Mouse (Mus musculus): ENCODE data around the gene Cga. TPM values are rescaled to one million over a fixed set of nuclear protein-coding genes. Genes with fewer than 3 reads are reported as not detected.
"Not testable (repeated sequence)": the region's sequence is repeated elsewhere in the genome, so short reads cannot be mapped to it uniquely, and the experiment has no call there.

Cga gene
- polyA plus RNA-seq, 1 experiment from 2014 or later = 6.1 TPM

- WGBS = 65% methylated on average over 6 of the region's 6 CpGs
- Histone ChIP-seq H3K27ac (replicated peaks; ENCODE audit: low read depth, low read length) (no peak overlapping the region), H3K27me3 (replicated peaks; ENCODE audit: control insufficient read depth, insufficient read depth, low read length) (no peaks in the 10 kb centered on the region), H3K4me3 (ENCODE audit: low read depth, low read length) (no peak overlapping the region), H3K4me2 (ENCODE audit: low read depth, low read length) (no peak overlapping the region), H3K9me3 (ENCODE audit: control insufficient read depth, low read length) (no peaks in the 10 kb centered on the region), H3K4me1 (ENCODE audit: control insufficient read depth, insufficient read depth, low read length) (no peaks in the 10 kb centered on the region), H3K9ac (ENCODE audit: low read depth, low read length) (no peak overlapping the region), H3K36me3 (ENCODE audit: control insufficient read depth, insufficient read depth, low read length) (no peaks in the 10 kb centered on the region)
- DNase-seq (ENCODE audit: low spot score) (peak; percentile 85), ATAC-seq (ENCODE audit: low read depth) (0 out of 2 replicates have a peak, but pooled peaks have one; percentile 57)
Measured at GRCm38 (mm10) chr4:34922177-34922870, 28.7 kb downstream of the Cga start.

GRCm38 (mm10) chr4:34928386-34928785 lies 34.8 kb downstream of the Cga start:
- not testable (repeated sequence) for H3K27ac ChIP-seq (replicated peaks; ENCODE audit: low read depth, low read length); H3K36me3 ChIP-seq (ENCODE audit: control insufficient read depth, insufficient read depth, low read length); H3K4me1 ChIP-seq (ENCODE audit: control insufficient read depth, insufficient read depth, low read length); H3K27me3 ChIP-seq (replicated peaks; ENCODE audit: control insufficient read depth, insufficient read depth, low read length); H3K9me3 ChIP-seq (ENCODE audit: control insufficient read depth, low read length); DNase-seq (ENCODE audit: low spot score); H3K9ac ChIP-seq (ENCODE audit: low read depth, low read length); H3K4me3 ChIP-seq (ENCODE audit: low read depth, low read length); ATAC-seq (ENCODE audit: low read depth); H3K4me2 ChIP-seq (ENCODE audit: low read depth, low read length)
- WGBS = 74% methylated on average over 7 of the region's 7 CpGs

GRCm38 (mm10) chr4:34941046-34941445 lies 47.5 kb downstream of the Cga start:
- Histone ChIP-seq H3K4me2 (ENCODE audit: low read depth, low read length) (no peak overlapping the region), H3K9ac (ENCODE audit: low read depth, low read length) (no peak overlapping the region), H3K4me1 (ENCODE audit: control insufficient read depth, insufficient read depth, low read length) (no peaks in the 10 kb centered on the region), H3K27me3 (replicated peaks; ENCODE audit: control insufficient read depth, insufficient read depth, low read length) (no peaks in the 10 kb centered on the region), H3K9me3 (ENCODE audit: control insufficient read depth, low read length) (no peaks in the 10 kb centered on the region), H3K4me3 (ENCODE audit: low read depth, low read length) (no peak overlapping the region), H3K27ac (replicated peaks; ENCODE audit: low read depth, low read length) (no peak overlapping the region), H3K36me3 (ENCODE audit: control insufficient read depth, insufficient read depth, low read length) (no peaks in the 10 kb centered on the region)
- WGBS = 92% methylated on average over 25 of the region's 25 CpGs
- ATAC-seq (ENCODE audit: low read depth) (no peak), DNase-seq (ENCODE audit: low spot score) (no peak)

DNA sequence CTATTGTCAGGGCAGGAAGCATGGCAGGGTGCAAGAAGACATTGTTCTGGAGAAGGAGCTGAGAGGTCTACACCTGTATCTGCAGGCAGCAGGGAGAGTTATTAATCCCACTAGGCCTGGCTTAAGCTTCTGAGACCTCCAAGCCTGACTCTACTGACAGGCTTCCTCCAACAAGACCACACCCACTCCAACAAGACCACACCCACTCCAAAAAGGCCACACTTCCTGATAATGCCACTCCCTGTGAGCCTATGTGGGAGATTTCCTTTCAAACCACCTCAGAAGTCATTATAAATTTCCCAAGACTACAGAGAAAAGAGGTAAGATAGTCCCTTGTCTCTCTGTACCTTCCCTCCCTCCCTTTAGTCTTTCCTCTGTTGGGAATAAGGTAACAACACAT lies 53.6 kb downstream of the Cga start:
- no peak for ATAC-seq (ENCODE audit: low read depth)
- DNase-seq (ENCODE audit: low spot score) = no peak

DNA sequence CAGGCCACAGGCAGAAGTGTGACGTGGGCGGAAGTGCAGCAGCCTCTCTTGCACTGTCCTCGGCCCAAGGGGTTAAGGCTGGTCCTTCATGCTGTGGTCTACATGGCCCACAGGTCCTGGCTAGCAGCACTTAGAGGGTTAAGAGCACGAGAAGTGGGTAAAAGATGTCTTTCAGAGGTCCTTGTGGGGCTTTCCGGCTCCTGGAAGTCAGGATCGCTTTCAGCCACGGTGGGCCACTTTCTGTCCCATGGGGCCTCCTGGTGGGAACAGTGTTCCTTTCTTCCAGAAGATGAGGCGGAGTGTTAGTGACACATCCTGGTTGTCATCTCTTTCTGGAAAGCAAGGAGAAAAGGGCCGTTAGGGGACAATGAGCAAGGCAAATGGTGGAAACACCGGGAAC lies 60.1 kb downstream of the Cga start:
- Histone ChIP-seq H3K4me3 (ENCODE audit: low read depth, low read length) (no peak overlapping the region), H3K9me3 (ENCODE audit: control insufficient read depth, low read length) (no peaks in the 10 kb centered on the region), H3K4me1 (ENCODE audit: control insufficient read depth, insufficient read depth, low read length) (no peaks in the 10 kb centered on the region), H3K36me3 (ENCODE audit: control insufficient read depth, insufficient read depth, low read length) (no peaks in the 10 kb centered on the region), H3K27me3 (replicated peaks; ENCODE audit: control insufficient read depth, insufficient read depth, low read length) (no peaks in the 10 kb centered on the region), H3K9ac (ENCODE audit: low read depth, low read length) (no peak overlapping the region), H3K4me2 (ENCODE audit: low read depth, low read length) (no peak overlapping the region), H3K27ac (replicated peaks; ENCODE audit: low read depth, low read length) (no peak overlapping the region)
- DNase-seq (ENCODE audit: low spot score) (no peak), ATAC-seq (ENCODE audit: low read depth) (no peak)
- 63% methylated on average over 9 of the region's 10 CpGs for WGBS

More for the DNA sequence above, 53.6 kb downstream of the Cga start:
- H3K4me3 ChIP-seq (ENCODE audit: low read depth, low read length) = no peak overlapping the region
- no peak overlapping the region for H3K4me2 ChIP-seq (ENCODE audit: low read depth, low read length)
- H3K27me3 ChIP-seq (replicated peaks; ENCODE audit: control insufficient read depth, insufficient read depth, low read length) = no peaks in the 10 kb centered on the region
- no peak overlapping the region for H3K9ac ChIP-seq (ENCODE audit: low read depth, low read length)
- no peaks in the 10 kb centered on the region for H3K36me3 ChIP-seq (ENCODE audit: control insufficient read depth, insufficient read depth, low read length)
- H3K4me1 ChIP-seq (ENCODE audit: control insufficient read depth, insufficient read depth, low read length) = no peaks in the 10 kb centered on the region
- no peak overlapping the region for H3K27ac ChIP-seq (replicated peaks; ENCODE audit: low read depth, low read length)
- H3K9me3 ChIP-seq (ENCODE audit: control insufficient read depth, low read length) = no peaks in the 10 kb centered on the region

Other genes starting within 250 kb of the Cga start
- 33.8 and 34.3 TPM in 2 replicates for gene Slc35a1, start 206.3 kb upstream of the Cga start, polyA plus RNA-seq (2014; fragmentation: Nextera tagmentation; extraction: Ambion mirVana)
- gene Cfap206, start 163.6 kb upstream of the Cga start, polyA plus RNA-seq (2014; fragmentation: Nextera tagmentation; extraction: Ambion mirVana) = 3.3 and 10.1 TPM in 2 replicates
- gene Gm136, start 137.5 kb upstream of the Cga start, polyA plus RNA-seq (2014; fragmentation: Nextera tagmentation; extraction: Ambion mirVana) = not detected in 2 replicates
- 47.3 and 52.7 TPM in 2 replicates for gene Smim8, start 115.4 kb upstream of the Cga start, polyA plus RNA-seq (2014; fragmentation: Nextera tagmentation; extraction: Ambion mirVana)
- 21.7 and 23.2 TPM in 2 replicates for gene Zfp292, start 10.8 kb upstream of the Cga start, polyA plus RNA-seq (2014; fragmentation: Nextera tagmentation; extraction: Ambion mirVana)

Data from embryonic facial prominence, embryonic 14.5 days (tissue).